Mouse (Mus musculus) bone marrow, adult 2 months (tissue): ENCODE measurements around the gene Pramef17.
"Not testable (repeated sequence)": the region's sequence is repeated elsewhere in the genome, so short reads cannot be mapped to it uniquely, and the experiment has no call there.

ENCODE experiments used
- CTCF ChIP-seq: fragments of 200-500 bp; IDR thresholded peaks from 2 replicates; pipeline ENCODE4 v1.5.1; 2011; ENCODE audit warnings: low read length, control low read depth; ENCODE audit not compliant: control insufficient read depth, insufficient read depth
- POLR2A ChIP-seq: fragments of 200-500 bp; IDR thresholded peaks from 2 replicates; pipeline ENCODE4 v1.6.1; 2011; ENCODE audit warnings: low read depth, mild to moderate bottlenecking, control low read depth, low read length, borderline replicate concordance; ENCODE audit not compliant: control insufficient read depth

DNA sequence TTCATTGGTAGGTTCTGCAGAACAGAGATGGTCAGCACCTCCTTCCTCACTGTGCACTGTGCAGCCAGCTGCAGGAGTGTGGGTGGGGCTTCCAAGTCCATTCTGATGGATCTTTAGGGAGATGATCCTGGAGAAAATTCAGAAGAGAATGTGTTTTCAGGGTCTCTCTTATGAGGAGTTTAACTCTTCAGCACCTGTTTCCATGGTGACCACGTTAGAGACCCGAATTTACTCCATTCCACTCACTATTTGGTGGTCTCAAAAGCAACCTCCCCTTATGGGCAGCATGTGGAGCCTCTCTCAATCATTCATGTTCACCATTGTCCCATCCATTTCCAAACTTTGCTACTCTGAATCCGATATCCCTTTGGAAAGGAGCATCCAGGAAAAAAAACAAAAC, at the start of gene Pramef17:
- not testable (repeated sequence) for TF ChIP-seq POLR2A, CTCF
